Mouse (Mus musculus): ENCODE measurements around the gene Ssbp3. TPM values are rescaled to one million over a fixed set of nuclear protein-coding genes. Genes with fewer than 3 reads are reported as not detected.
A peak's percentile ranks its signal among the peaks of the same experiment; 100 is the strongest.

Gene Ssbp3
- polyA plus RNA-seq, 1 experiment from 2014 or later: 138 TPM

- Histone ChIP-seq H3K36me3 (replicated peaks; ENCODE audit: control insufficient read depth, insufficient read depth, low read depth, low read length) (no peaks in the 10 kb centered on the region; the same call in 1 of the 2 replicates), H3K9ac (replicated peaks; ENCODE audit: low read length) (no peak overlapping the region), H3K4me3 (ENCODE audit: low read depth, low read length) (no peak overlapping the region), H3K4me2 (ENCODE audit: low read depth, low read length) (no peak overlapping the region), H3K9me3 (replicated peaks; ENCODE audit: control insufficient read depth, low read length) (no peaks in the 10 kb centered on the region), H3K4me1 (ENCODE audit: control insufficient read depth, insufficient read depth, low read length) (peaks cover 21% of the 10 kb centered on the region), H3K27ac (replicated peaks; ENCODE audit: low read depth, low read length) (no peak overlapping the region), H3K27me3 (ENCODE audit: control insufficient read depth, insufficient read depth, low read length) (no peaks in the 10 kb centered on the region)
- 48% methylated on average over 13 of the region's 13 CpGs for WGBS
- peak; percentile 36 for DNase-seq (ENCODE audit: low spot score)
- ATAC-seq (replicated peaks; ENCODE audit: insufficient number of reproducible peaks, low FRiP score, low TSS enrichment, low read depth): peak; percentile 37; the same call in 1 of the 2 replicates
Measured at GRCm38 (mm10) chr4:107015971-107016511, 105.5 kb downstream of the Ssbp3 start.

GRCm38 (mm10) chr4:107017257-107017656 is 106.8 kb downstream of the Ssbp3 start:
- DNase-seq (ENCODE audit: low spot score) (no peak), ATAC-seq (replicated peaks; ENCODE audit: insufficient number of reproducible peaks, low FRiP score, low TSS enrichment, low read depth) (no peak)
- H3K4me1 ChIP-seq (ENCODE audit: control insufficient read depth, insufficient read depth, low read length): peaks cover 19% of the 10 kb centered on the region
- no peak overlapping the region for H3K9ac ChIP-seq (replicated peaks; ENCODE audit: low read length)
- no peaks in the 10 kb centered on the region; the same call in 1 of the 2 replicates for H3K36me3 ChIP-seq (replicated peaks; ENCODE audit: control insufficient read depth, insufficient read depth, low read depth, low read length)
- H3K9me3 ChIP-seq (replicated peaks; ENCODE audit: control insufficient read depth, low read length): no peaks in the 10 kb centered on the region
- H3K4me2 ChIP-seq (ENCODE audit: low read depth, low read length): no peak overlapping the region
- no peaks in the 10 kb centered on the region for H3K27me3 ChIP-seq (ENCODE audit: control insufficient read depth, insufficient read depth, low read length)
- no peak overlapping the region for H3K27ac ChIP-seq (replicated peaks; ENCODE audit: low read depth, low read length)
- no peak overlapping the region for H3K4me3 ChIP-seq (ENCODE audit: low read depth, low read length)

DNA sequence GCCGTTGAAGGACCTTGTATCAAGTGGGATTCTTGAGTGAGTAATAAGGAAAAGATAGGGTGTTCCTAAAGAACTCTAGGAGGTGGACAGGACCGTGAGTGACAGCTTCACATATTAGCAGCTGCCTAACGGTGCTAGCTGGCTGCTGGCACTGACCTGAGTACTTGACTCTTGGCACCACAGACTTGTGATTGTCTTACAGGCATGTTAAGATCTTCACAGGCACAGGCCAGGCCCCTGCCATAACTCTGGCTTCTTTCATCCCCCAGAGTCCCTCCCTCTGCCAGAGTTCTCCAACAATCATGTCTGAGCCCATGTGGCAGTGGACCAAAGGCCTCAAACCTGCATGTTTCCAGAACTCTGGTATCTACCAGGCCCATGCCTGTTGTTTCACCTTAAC is 108.0 kb downstream of the Ssbp3 start:
- no peak overlapping the region for H3K9ac ChIP-seq (replicated peaks; ENCODE audit: low read length)
- no peaks in the 10 kb centered on the region for H3K36me3 ChIP-seq (replicated peaks; ENCODE audit: control insufficient read depth, insufficient read depth, low read depth, low read length)
- peaks cover 18% of the 10 kb centered on the region for H3K4me1 ChIP-seq (ENCODE audit: control insufficient read depth, insufficient read depth, low read length)
- H3K27ac ChIP-seq (replicated peaks; ENCODE audit: low read depth, low read length): no peak overlapping the region
- H3K4me3 ChIP-seq (ENCODE audit: low read depth, low read length): no peak overlapping the region
- H3K27me3 ChIP-seq (ENCODE audit: control insufficient read depth, insufficient read depth, low read length): no peaks in the 10 kb centered on the region
- H3K4me2 ChIP-seq (ENCODE audit: low read depth, low read length): no peak overlapping the region
- 84% methylated on average over 3 of the region's 3 CpGs for WGBS
- ATAC-seq (replicated peaks; ENCODE audit: insufficient number of reproducible peaks, low FRiP score, low TSS enrichment, low read depth) (no peak), DNase-seq (ENCODE audit: low spot score) (no peak)
- H3K9me3 ChIP-seq (replicated peaks; ENCODE audit: control insufficient read depth, low read length): no peaks in the 10 kb centered on the region

- peaks cover 18% of the 10 kb centered on the region for H3K4me1 ChIP-seq (ENCODE audit: control insufficient read depth, insufficient read depth, low read length)
- no peaks in the 10 kb centered on the region for H3K36me3 ChIP-seq (replicated peaks; ENCODE audit: control insufficient read depth, insufficient read depth, low read depth, low read length)
- H3K4me3 ChIP-seq (ENCODE audit: low read depth, low read length): no peak overlapping the region
- H3K9ac ChIP-seq (replicated peaks; ENCODE audit: low read length): no peak overlapping the region
- DNase-seq (ENCODE audit: low spot score) (no peak), ATAC-seq (replicated peaks; ENCODE audit: insufficient number of reproducible peaks, low FRiP score, low TSS enrichment, low read depth) (no peak)
- 57% methylated on average over 7 of the region's 7 CpGs for WGBS
- no peak overlapping the region for H3K27ac ChIP-seq (replicated peaks; ENCODE audit: low read depth, low read length)
- no peaks in the 10 kb centered on the region for H3K27me3 ChIP-seq (ENCODE audit: control insufficient read depth, insufficient read depth, low read length)
- no peak overlapping the region for H3K4me2 ChIP-seq (ENCODE audit: low read depth, low read length)
- no peaks in the 10 kb centered on the region for H3K9me3 ChIP-seq (replicated peaks; ENCODE audit: control insufficient read depth, low read length)
Measured at GRCm38 (mm10) chr4:107019027-107019426, 108.5 kb downstream of the Ssbp3 start.

DNA sequence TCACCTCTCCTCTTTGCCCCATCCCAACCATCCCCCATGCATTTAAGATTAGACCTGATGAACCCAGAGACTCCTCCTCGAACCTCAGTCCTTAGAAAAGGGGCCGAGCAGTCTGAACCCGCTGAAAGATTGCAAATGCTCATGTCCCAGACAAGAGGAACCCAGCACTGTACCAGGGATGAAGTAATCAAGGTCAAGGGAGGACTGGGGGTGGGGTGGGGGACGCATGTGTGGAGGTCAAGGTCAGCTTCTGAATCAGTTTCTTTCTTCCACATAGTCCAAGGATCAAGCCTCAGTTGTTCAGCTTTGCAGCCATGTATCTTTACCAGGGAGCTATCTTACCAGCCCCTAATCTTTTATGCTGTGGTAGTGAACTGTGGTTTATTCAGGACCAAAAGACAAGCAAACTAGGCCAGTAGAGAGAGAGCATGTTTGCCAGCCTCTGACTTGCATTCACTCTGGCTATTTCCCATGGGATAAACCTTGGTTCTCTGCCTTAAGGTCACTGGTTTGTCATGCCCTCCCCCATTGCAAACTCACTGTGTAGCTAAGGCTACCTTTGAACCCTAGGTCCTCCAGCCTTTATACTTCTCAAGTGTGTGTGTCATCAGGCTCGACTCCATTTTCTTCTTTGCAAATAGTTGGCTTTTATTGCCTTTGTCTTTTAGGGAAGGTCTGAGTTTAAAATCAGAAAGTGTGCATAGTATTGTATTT is 109.9 kb downstream of the Ssbp3 start:
- H3K27me3 ChIP-seq (ENCODE audit: control insufficient read depth, insufficient read depth, low read length): no peaks in the 10 kb centered on the region
- ATAC-seq (replicated peaks; ENCODE audit: insufficient number of reproducible peaks, low FRiP score, low TSS enrichment, low read depth) (no peak), DNase-seq (ENCODE audit: low spot score) (no peak)
- H3K4me3 ChIP-seq (ENCODE audit: low read depth, low read length): no peak overlapping the region
- H3K4me1 ChIP-seq (ENCODE audit: control insufficient read depth, insufficient read depth, low read length): peaks cover 15% of the 10 kb centered on the region
- no peaks in the 10 kb centered on the region for H3K9me3 ChIP-seq (replicated peaks; ENCODE audit: control insufficient read depth, low read length)
- H3K4me2 ChIP-seq (ENCODE audit: low read depth, low read length): no peak overlapping the region
- WGBS: 75% methylated on average over 5 of the region's 5 CpGs
- no peak overlapping the region for H3K9ac ChIP-seq (replicated peaks; ENCODE audit: low read length)
- H3K36me3 ChIP-seq (replicated peaks; ENCODE audit: control insufficient read depth, insufficient read depth, low read depth, low read length): no peaks in the 10 kb centered on the region
- H3K27ac ChIP-seq (replicated peaks; ENCODE audit: low read depth, low read length): no peak overlapping the region

- no peaks in the 10 kb centered on the region for H3K36me3 ChIP-seq (replicated peaks; ENCODE audit: control insufficient read depth, insufficient read depth, low read depth, low read length)
Measured at GRCm38 (mm10) chr4:107021464-107021863, 111.0 kb downstream of the Ssbp3 start.

DNA sequence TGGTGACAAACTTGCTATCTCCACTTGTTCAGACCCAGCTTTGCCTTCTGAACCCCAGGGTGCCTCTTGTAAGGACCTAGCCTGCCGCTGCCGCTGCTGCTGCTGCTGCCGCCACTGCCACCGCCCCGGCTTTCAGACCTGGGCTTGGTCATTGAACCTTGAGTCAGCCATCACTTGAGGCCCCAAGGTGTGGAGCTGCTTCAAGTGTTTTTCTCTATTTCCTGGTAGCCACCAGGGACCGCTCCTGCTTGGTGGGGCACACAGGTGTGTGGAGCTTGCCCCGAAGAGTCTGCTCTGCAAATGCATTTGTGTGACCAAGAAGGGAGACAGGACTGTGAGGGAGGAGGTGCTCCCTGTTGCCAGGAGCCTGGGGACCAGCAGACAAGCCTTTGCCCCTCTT is 114.4 kb downstream of the Ssbp3 start:
- ATAC-seq (replicated peaks; ENCODE audit: insufficient number of reproducible peaks, low FRiP score, low TSS enrichment, low read depth) (no peak), DNase-seq (ENCODE audit: low spot score) (no peak)
- H3K9ac ChIP-seq (replicated peaks; ENCODE audit: low read length): no peak overlapping the region
- 83% methylated on average over 7 of the region's 7 CpGs for WGBS
- H3K9me3 ChIP-seq (replicated peaks; ENCODE audit: control insufficient read depth, low read length): no peaks in the 10 kb centered on the region
- H3K27ac ChIP-seq (replicated peaks; ENCODE audit: low read depth, low read length): no peak overlapping the region
- H3K4me1 ChIP-seq (ENCODE audit: control insufficient read depth, insufficient read depth, low read length): peaks cover 1% of the 10 kb centered on the region
- H3K4me2 ChIP-seq (ENCODE audit: low read depth, low read length): no peak overlapping the region
- H3K36me3 ChIP-seq (replicated peaks; ENCODE audit: control insufficient read depth, insufficient read depth, low read depth, low read length): no peaks in the 10 kb centered on the region; the same call in 1 of the 2 replicates
- no peak overlapping the region for H3K4me3 ChIP-seq (ENCODE audit: low read depth, low read length)
- no peaks in the 10 kb centered on the region for H3K27me3 ChIP-seq (ENCODE audit: control insufficient read depth, insufficient read depth, low read length)

More at GRCm38 (mm10) chr4:107021464-107021863, 111.0 kb downstream of the Ssbp3 start:
- peaks cover 13% of the 10 kb centered on the region for H3K4me1 ChIP-seq (ENCODE audit: control insufficient read depth, insufficient read depth, low read length)
- no peak overlapping the region for H3K9ac ChIP-seq (replicated peaks; ENCODE audit: low read length)
- H3K27ac ChIP-seq (replicated peaks; ENCODE audit: low read depth, low read length): no peak overlapping the region
- no peaks in the 10 kb centered on the region for H3K27me3 ChIP-seq (ENCODE audit: control insufficient read depth, insufficient read depth, low read length)
- no peak for DNase-seq (ENCODE audit: low spot score)
- ATAC-seq (replicated peaks; ENCODE audit: insufficient number of reproducible peaks, low FRiP score, low TSS enrichment, low read depth): no peak
- no peak overlapping the region for H3K4me3 ChIP-seq (ENCODE audit: low read depth, low read length)
- H3K4me2 ChIP-seq (ENCODE audit: low read depth, low read length): no peak overlapping the region
- WGBS: 67% methylated on average over 3 of the region's 3 CpGs
- no peaks in the 10 kb centered on the region for H3K9me3 ChIP-seq (replicated peaks; ENCODE audit: control insufficient read depth, low read length)

DNA sequence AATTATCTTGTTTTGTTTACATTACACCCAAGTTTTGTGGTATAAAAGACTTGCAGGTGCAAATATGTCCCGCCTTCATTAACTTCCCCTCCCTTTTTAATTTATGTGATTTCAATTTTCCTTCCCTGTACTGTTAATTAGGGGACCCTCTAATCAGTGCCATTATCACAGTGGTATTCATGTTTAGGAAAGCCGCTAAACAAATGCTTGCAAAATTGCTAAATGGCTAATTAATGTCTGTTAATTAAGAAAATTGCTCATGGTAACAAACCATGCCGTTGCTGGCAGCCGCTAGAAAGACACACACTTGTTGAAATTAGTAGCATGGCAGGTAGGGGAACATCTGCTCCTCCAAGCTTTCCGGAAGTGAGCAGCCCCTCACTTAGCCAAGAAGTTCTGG is 114.9 kb downstream of the Ssbp3 start:
- Histone ChIP-seq H3K27me3 (ENCODE audit: control insufficient read depth, insufficient read depth, low read length) (no peaks in the 10 kb centered on the region), H3K27ac (replicated peaks; ENCODE audit: low read depth, low read length) (no peak overlapping the region), H3K9me3 (replicated peaks; ENCODE audit: control insufficient read depth, low read length) (no peaks in the 10 kb centered on the region), H3K36me3 (replicated peaks; ENCODE audit: control insufficient read depth, insufficient read depth, low read depth, low read length) (peaks cover under 1% of the 10 kb centered on the region), H3K9ac (replicated peaks; ENCODE audit: low read length) (no peak overlapping the region), H3K4me3 (ENCODE audit: low read depth, low read length) (no peak overlapping the region), H3K4me2 (ENCODE audit: low read depth, low read length) (no peak overlapping the region), H3K4me1 (ENCODE audit: control insufficient read depth, insufficient read depth, low read length) (no peaks in the 10 kb centered on the region; the same call in none of the 2 replicates)
- DNase-seq (ENCODE audit: low spot score): no peak
- ATAC-seq (replicated peaks; ENCODE audit: insufficient number of reproducible peaks, low FRiP score, low TSS enrichment, low read depth): no peak
- 85% methylated on average over 5 of the region's 5 CpGs for WGBS

Data from embryonic facial prominence, embryonic 11.5 days (tissue).